Mouse (Mus musculus) kidney, postnatal 0 days (tissue): ENCODE results near the gene Elmod3. TPM values are rescaled to one million over a fixed set of nuclear protein-coding genes. Genes with fewer than 3 reads are reported as not detected.

ENCODE experiments used
- ATAC-seq: fragments of 200-750 bp; cut with Nextera tagmentation; replicated peaks from 2 replicates; pipeline ENCODE4 v1.8.0; 2017; ENCODE audit warnings: low read depth, moderate number of reproducible peaks, moderate TSS enrichment, moderate library complexity; ENCODE audit not compliant: low FRiP score
- DNase-seq: peaks from one replicate; pipeline ENCODE4 v3.0.0-alpha.2; 2016; ENCODE audit warnings: low spot score
- H3K27ac ChIP-seq: fragments of 300-500 bp; sonication (generic); 2 replicates; pipeline ENCODE4 v1.5.1; 2014; ENCODE audit warnings: mild to moderate bottlenecking
- H3K27me3 ChIP-seq: fragments of 300-500 bp; sonication (generic); 2 replicates; pipeline ENCODE4 v1.6.1; 2014; ENCODE audit warnings: low read length, mixed read lengths; ENCODE audit not compliant: insufficient read depth
- H3K36me3 ChIP-seq: fragments of 300-500 bp; sonication (generic); 2 replicates; pipeline ENCODE4 v1.6.1; 2014; ENCODE audit warnings: low read length, mixed read lengths; ENCODE audit not compliant: insufficient read depth
- H3K4me1 ChIP-seq: fragments of 300-500 bp; sonication (generic); replicated peaks from 2 replicates; pipeline ENCODE4 v1.6.1; 2014; ENCODE audit warnings: antibody characterized with exemption, low read length, mixed read lengths; ENCODE audit not compliant: insufficient read depth
- H3K4me2 ChIP-seq: fragments of 300-500 bp; sonication (generic); 2 replicates; pipeline ENCODE4 v1.6.1; 2014; ENCODE audit warnings: mild to moderate bottlenecking, low read length, moderate library complexity, mixed read lengths
- H3K4me3 ChIP-seq: fragments of 300-500 bp; sonication (generic); replicated peaks from 2 replicates; pipeline ENCODE4 v1.5.1; 2014; ENCODE audit warnings: low read depth, low read length
- H3K9ac ChIP-seq: fragments of 300-500 bp; sonication (generic); 2 replicates; pipeline ENCODE4 v1.6.1; 2014; ENCODE audit warnings: low read depth, low read length
- H3K9me3 ChIP-seq: fragments of 300-500 bp; sonication (generic); replicated peaks from 2 replicates; pipeline ENCODE4 v1.6.1; 2016; ENCODE audit warnings: low read length, inconsistent platforms, mixed read lengths
- CTCF ChIP-seq: IDR thresholded peaks from 2 replicates; pipeline ENCODE4 v1.5.1; 2016; ENCODE audit warnings: antibody characterized with exemption, low read depth, mild to moderate bottlenecking, moderate library complexity
- WGBS: fragments of 180-500 bp; shearing (Covaris S2); extraction: QIAGEN DNeasy Blood & Tissue Kit; methylation state at CpG from one replicate; pipeline ENCODE4 v1.1.7; 2014; 5-methylcytosine and 5-hydroxymethylcytosine counted together
- polyA plus RNA-seq: library from polyadenylated mRNA; unstranded; fragments of >200 nt; fragmentation: Nextera tagmentation; extraction: Ambion mirVana; gene quantifications from 2 replicates; pipeline ENCODE4 v1.2.1, GENCODE M21; 2015

Gene Elmod3
- polyA plus RNA-seq, 1 experiment from 2014 or later: 16.2 TPM

DNA sequence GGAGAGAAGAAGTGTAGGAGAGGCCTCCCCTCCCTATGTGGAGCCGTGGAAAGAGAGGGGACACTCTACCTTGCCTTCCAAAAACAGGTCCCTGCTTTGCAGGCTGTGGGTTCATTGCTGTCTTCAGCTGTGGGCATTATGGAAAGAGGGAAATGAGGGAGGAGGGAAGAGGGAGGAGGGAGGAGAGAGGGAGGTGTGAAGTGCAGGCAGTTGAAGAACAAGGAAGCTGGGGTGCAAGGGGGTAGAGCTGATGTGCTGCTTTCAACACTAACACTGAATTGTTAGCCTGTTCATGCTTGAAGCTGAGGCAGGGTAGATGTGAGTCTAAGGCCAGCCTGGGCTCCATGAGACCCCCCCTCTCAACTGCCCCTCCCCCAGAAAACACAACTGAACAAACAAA, 79.4 kb downstream of the Elmod3 start:
- DNase-seq: no peak
- H3K36me3 ChIP-seq: no peaks in the 10 kb centered on the region
- H3K9me3 ChIP-seq: no peaks in the 10 kb centered on the region
- WGBS: 44% methylated on average over 1 of the region's 1 CpGs
- TF ChIP-seq CTCF: no peak
- no peak overlapping the region for H3K9ac ChIP-seq
- H3K27me3 ChIP-seq: no peaks in the 10 kb centered on the region
- H3K4me3 ChIP-seq: no peak overlapping the region
- no peak for ATAC-seq
- no peak overlapping the region for H3K4me2 ChIP-seq
- H3K4me1 ChIP-seq: peaks cover 15% of the 10 kb centered on the region
- H3K27ac ChIP-seq: no peak overlapping the region

Other genes with a start within 250 kb of the Elmod3 start
- gene Tmem150a, start 243.0 kb downstream of the Elmod3 start, polyA plus RNA-seq: 50.5 and 50.6 TPM in 2 replicates
- gene Rnf181, start 231.5 kb downstream of the Elmod3 start, polyA plus RNA-seq: 150 and 164 TPM in 2 replicates
- gene Vamp5, start 217.9 kb downstream of the Elmod3 start, polyA plus RNA-seq: 45.6 and 50.1 TPM in 2 replicates
- 228 and 241 TPM in 2 replicates for gene Vamp8, start 207.7 kb downstream of the Elmod3 start, polyA plus RNA-seq
- gene Ggcx, start 184.1 kb downstream of the Elmod3 start, polyA plus RNA-seq: 19.1 and 21.7 TPM in 2 replicates
- 320 and 335 TPM in 2 replicates for gene Mat2a, start 158.9 kb downstream of the Elmod3 start, polyA plus RNA-seq
- 0.10 TPM in 1 of 2 replicates, not detected in the other for gene Sh2d6, start 76.7 kb downstream of the Elmod3 start, polyA plus RNA-seq
- gene Capg, start 54.0 kb downstream of the Elmod3 start, polyA plus RNA-seq: 129 and 131 TPM in 2 replicates
- 41.0 and 45.3 TPM in 2 replicates for gene Retsat, start 62 bp upstream of the Elmod3 start, polyA plus RNA-seq
- gene Tgoln1, start 18.6 kb upstream of the Elmod3 start, polyA plus RNA-seq: 42.3 and 44.2 TPM in 2 replicates
- gene Tcf7l1, start 190.8 kb upstream of the Elmod3 start, polyA plus RNA-seq: 23.8 and 25.0 TPM in 2 replicates